Mouse (Mus musculus) liver, adult 2 months (tissue): ENCODE results near the gene Gm20716. TPM values are rescaled to one million over a fixed set of nuclear protein-coding genes. Genes with fewer than 3 reads are reported as not detected.

Source experiments
- DNase-seq: peaks from one replicate; pipeline ENCODE4 v3.0.0-alpha.2; 2011; ENCODE audit warnings: low read depth, low spot score; ENCODE audit errors: extremely low read depth
- H3K27ac ChIP-seq: fragments of 200-500 bp; replicated peaks from 2 replicates; pipeline ENCODE4 v1.5.1; 2012; ENCODE audit warnings: low read depth, mild to moderate bottlenecking, control low read depth, inconsistent platforms, low read length; ENCODE audit not compliant: insufficient read depth
- H3K27me3 ChIP-seq: fragments of 200-500 bp; 2 replicates; pipeline ENCODE4 v1.6.1; 2012; ENCODE audit warnings: mild to moderate bottlenecking, moderate library complexity, low read length, inconsistent platforms; ENCODE audit not compliant: control insufficient read depth, insufficient read depth
- H3K36me3 ChIP-seq: fragments of 200-500 bp; 2 replicates; pipeline ENCODE4 v1.6.1; 2012; ENCODE audit warnings: low read length, inconsistent platforms; ENCODE audit not compliant: control insufficient read depth, insufficient read depth
- H3K4me1 ChIP-seq: fragments of 200-500 bp; 2 replicates; pipeline ENCODE4 v1.6.1; 2011; ENCODE audit warnings: low read length; ENCODE audit not compliant: control insufficient read depth, insufficient read depth
- H3K4me3 ChIP-seq: fragments of 200-500 bp; 2 replicates; pipeline ENCODE4 v1.5.1; 2011; ENCODE audit warnings: low read depth, mild to moderate bottlenecking, control low read depth, low read length, moderate library complexity; ENCODE audit not compliant: insufficient read depth
- H3K79me2 ChIP-seq: fragments of 200-500 bp; 2 replicates; pipeline ENCODE4 v1.6.1; 2012; ENCODE audit warnings: inconsistent platforms, mild to moderate bottlenecking, low read length, moderate library complexity; ENCODE audit not compliant: control insufficient read depth, insufficient read depth
- H3K9ac ChIP-seq: fragments of 200-500 bp; 2 replicates; pipeline ENCODE4 v1.6.1; 2012; ENCODE audit warnings: low read depth, mild to moderate bottlenecking, control low read depth, inconsistent platforms, low read length
- CTCF ChIP-seq: fragments of 200-500 bp; IDR thresholded peaks from 2 replicates; pipeline ENCODE4 v1.5.1; 2011; ENCODE audit warnings: low read depth, low read length, control low read depth
- POLR2A ChIP-seq: fragments of 200-500 bp; IDR thresholded peaks from 2 replicates; pipeline ENCODE4 v1.6.1; 2011; ENCODE audit warnings: low read length, control low read depth; ENCODE audit not compliant: insufficient read depth; ENCODE audit errors: extremely low read depth
- WGBS: fragments of 180-500 bp; shearing (Covaris S2); methylation state at CpG from one replicate; pipeline ENCODE4 v1.1.7; 2018; 5-methylcytosine and 5-hydroxymethylcytosine counted together
- polyA plus RNA-seq: library from polyadenylated mRNA; depleted of rRNA; stranded (reverse); fragments of >200 nt; gene quantifications from 2 replicates; pipeline ENCODE4 v1.2.3, GENCODE M21; 2012
- total RNA-seq: library from RNA; depleted of rRNA; stranded (reverse); fragments of >200 nt; gene quantifications from 2 replicates; pipeline ENCODE4 v1.2.3, GENCODE M21; 2014

Gene Gm20716
- total and polyA plus RNA-seq, 2 experiments, result 2.3 to 26.4 TPM

- Histone ChIP-seq H3K4me3 (no peak overlapping the region), H3K27ac (no peak overlapping the region), H3K4me1 (peaks cover 15% of the 10 kb centered on the region), H3K27me3 (no peaks in the 10 kb centered on the region), H3K79me2 (peaks cover 28% of the 10 kb centered on the region), H3K9ac (no peak overlapping the region), H3K36me3 (no peaks in the 10 kb centered on the region)
- TF ChIP-seq CTCF (no peak), POLR2A (no peak)
- no peak for DNase-seq
- WGBS, result 70% methylated on average over 5 of the region's 5 CpGs
These were observed 3.1 kb upstream of the Gm20716 start for GRCm38 (mm10) chr2:168233286-168233685.

- Histone ChIP-seq H3K79me2 (peaks cover 36% of the 10 kb centered on the region), H3K36me3 (peaks cover 6% of the 10 kb centered on the region; the same call in 1 of the 2 replicates), H3K27ac (no peak overlapping the region), H3K4me1 (peaks cover 15% of the 10 kb centered on the region), H3K9ac (peak overlapping the region; percentile 92), H3K4me3 (peak overlapping the region; percentile 94), H3K27me3 (no peaks in the 10 kb centered on the region)
- no peak for DNase-seq
- TF ChIP-seq CTCF, result no peak
- TF ChIP-seq POLR2A, result no peak
- 61% methylated on average over 33 of the region's 33 CpGs for WGBS
These were observed 1.3 kb upstream of the Gm20716 start for GRCm38 (mm10) chr2:168231471-168231829.

GRCm38 (mm10) chr2:168230773-168231470 lies 758 bp upstream of the Gm20716 start:
- WGBS, result 3% methylated on average over 105 of the region's 105 CpGs
- DNase-seq, result no peak
- TF ChIP-seq POLR2A (no peak), CTCF (no peak)
- H3K4me1 ChIP-seq, result peaks cover 15% of the 10 kb centered on the region
- peaks cover 11% of the 10 kb centered on the region for H3K36me3 ChIP-seq
- peak overlapping the region; percentile 92 for H3K27ac ChIP-seq
- H3K9ac ChIP-seq, result peak overlapping the region; percentile 92
- peak overlapping the region; percentile 94 for H3K4me3 ChIP-seq
- no peaks in the 10 kb centered on the region for H3K27me3 ChIP-seq
- H3K79me2 ChIP-seq, result peaks cover 36% of the 10 kb centered on the region

- peak; percentile 58 for DNase-seq
- peak overlapping the region; percentile 94 for H3K4me3 ChIP-seq
- H3K9ac ChIP-seq, result peak overlapping the region; percentile 92
- peaks cover 15% of the 10 kb centered on the region for H3K4me1 ChIP-seq
- H3K36me3 ChIP-seq, result peaks cover 26% of the 10 kb centered on the region
- WGBS, result 9% methylated on average over 41 of the region's 41 CpGs
- TF ChIP-seq CTCF (no peak), POLR2A (0 out of 2 replicates have a peak, but pooled peaks have one; percentile 16)
- no peaks in the 10 kb centered on the region for H3K27me3 ChIP-seq
- peak overlapping the region; percentile 92 for H3K27ac ChIP-seq
- peaks cover 36% of the 10 kb centered on the region for H3K79me2 ChIP-seq
These were observed 793 bp downstream of the Gm20716 start for GRCm38 (mm10) chr2:168229116-168230025.

- WGBS, result 95% methylated on average over 6 of the region's 6 CpGs
- Histone ChIP-seq H3K27ac (no peak overlapping the region), H3K4me3 (no peak overlapping the region), H3K4me1 (0 out of 2 replicates have a peak, but pooled peaks cover under 1% of the 10 kb centered on the region), H3K9ac (no peak overlapping the region), H3K27me3 (no peaks in the 10 kb centered on the region), H3K36me3 (peaks cover 72% of the 10 kb centered on the region), H3K79me2 (peaks cover 10% of the 10 kb centered on the region; the same call in 1 of the 2 replicates)
- no peak for DNase-seq
- TF ChIP-seq POLR2A (no peak), CTCF (no peak)
These were observed 6.8 kb downstream of the Gm20716 start for GRCm38 (mm10) chr2:168223326-168223725.
